Mouse (Mus musculus) heart, postnatal 0 days (tissue): ENCODE results near the gene Ccdc85b.

Experiments used
- CTCF ChIP-seq: IDR thresholded peaks from 2 replicates; pipeline ENCODE4 v1.5.1; 2016; ENCODE audit warnings: antibody characterized with exemption, control low read depth, low read depth
- EP300 ChIP-seq: IDR thresholded peaks from 2 replicates; pipeline ENCODE4 v1.6.1; 2016; ENCODE audit warnings: antibody characterized with exemption, low read depth

DNA sequence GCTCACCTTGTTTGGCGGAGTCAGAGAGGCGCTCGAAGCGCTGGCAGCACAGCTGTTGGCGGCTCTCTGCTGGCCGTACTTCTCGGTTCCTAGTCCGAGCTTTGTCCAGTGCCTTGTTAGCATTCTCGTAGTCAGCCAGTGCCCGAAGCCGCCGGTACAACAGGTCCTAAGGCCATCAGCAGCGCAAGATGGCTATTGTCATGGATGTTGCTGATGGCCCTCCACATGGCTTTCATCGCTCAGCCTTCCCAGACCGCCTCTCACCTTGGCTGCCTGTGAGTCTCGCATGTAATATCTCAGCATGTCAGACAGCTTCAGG lies 38.3 kb upstream of the Ccdc85b start:
- TF ChIP-seq CTCF: no peak
- TF ChIP-seq EP300: no peak
